Mouse (Mus musculus): ENCODE results near the gene Zfp983.

DNA sequence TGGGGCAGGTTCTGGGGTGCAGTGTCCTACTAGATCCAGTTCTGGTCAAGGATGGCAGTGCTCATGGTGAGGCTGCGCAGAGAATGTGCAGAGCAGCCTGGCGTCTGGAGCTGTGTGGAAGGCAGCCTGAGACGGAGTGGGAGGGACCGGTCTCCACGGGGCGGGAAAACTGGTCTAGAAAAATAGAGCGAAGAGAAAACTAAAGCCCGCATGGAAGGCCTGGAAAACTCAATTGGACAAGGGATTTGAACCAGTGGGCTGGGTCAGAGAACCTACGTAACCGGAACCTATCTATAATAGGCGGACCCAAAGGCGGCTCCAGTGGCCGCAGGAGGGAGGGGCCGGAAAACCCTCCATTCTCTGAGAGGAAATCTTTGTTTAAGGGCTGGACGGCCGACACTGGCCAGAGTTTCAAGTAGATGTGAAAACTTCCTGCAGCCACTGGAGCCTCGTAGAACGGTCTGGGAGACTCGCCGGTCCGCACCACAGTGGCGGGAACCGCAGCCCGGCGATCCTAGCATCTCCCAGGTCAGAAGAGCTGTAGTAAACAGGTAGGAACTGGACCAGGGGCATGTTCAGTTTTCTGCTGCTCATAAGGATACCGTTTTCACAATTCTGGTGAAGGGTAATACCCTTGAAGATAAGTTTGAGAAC lies 57.0 kb downstream of the Zfp983 start, which contains the start of gene Zfp760:
- no peak; the same call in 1 of the 2 replicates for TF ChIP-seq POLR2A (IDR thresholded peaks at IDR 0.05; ENCODE audit: low read depth, low read length)
- TF ChIP-seq CTCF (IDR thresholded peaks at IDR 0.05; ENCODE audit: extremely low read depth, insufficient read depth, insufficient read length, insufficient replicate concordance): no peak

Measured in spleen, adult 2 months (tissue).